Mouse (Mus musculus) adrenal gland, adult (tissue): ENCODE data around the gene A930004D18Rik.

ENCODE experiments used
- DNase-seq, 2 experiments: peaks; one replicate each; pipeline ENCODE4 v3.0.0; 2022 to 2023; ENCODE audit warnings: low spot score in 1 of 2; ENCODE audit not compliant: inconsistent age in 2 of 2

A930004D18Rik gene

GRCm38 (mm10) chr2:18037491-18037890 is at the start of gene A930004D18Rik:
A930004D18Rik (minus strand) TSS chr2:18037737.
- no peak for DNase-seq

GRCm38 (mm10) chr2:18080182-18080860 is 42.8 kb upstream of the A930004D18Rik start:
- peak in 1 of 2 experiments; percentile 57 for DNase-seq

- no peak for DNase-seq
Measured at GRCm38 (mm10) chr2:18071947-18072346, 34.4 kb upstream of the A930004D18Rik start.

GRCm38 (mm10) chr2:18068071-18068796 is 30.7 kb upstream of the A930004D18Rik start:
- peak in 1 of 2 experiments; percentile 24 for DNase-seq

- peak; percentile 30 to 59 for DNase-seq
Measured at GRCm38 (mm10) chr2:18066436-18066835, 28.9 kb upstream of the A930004D18Rik start.

GRCm38 (mm10) chr2:18065708-18066030 is 28.1 kb upstream of the A930004D18Rik start:
- DNase-seq: no peak

GRCm38 (mm10) chr2:18064941-18065707 is 27.6 kb upstream of the A930004D18Rik start:
- DNase-seq: peak; percentile 86 to 94

- peak; percentile 96 to 97 for DNase-seq
Measured at GRCm38 (mm10) chr2:18064356-18064858, 26.9 kb upstream of the A930004D18Rik start.

- DNase-seq: peak in 1 of 2 experiments; percentile 93
Measured at GRCm38 (mm10) chr2:18063763-18064251, 26.3 kb upstream of the A930004D18Rik start.

GRCm38 (mm10) chr2:18060396-18060795 is 22.9 kb upstream of the A930004D18Rik start:
- DNase-seq: no peak

- DNase-seq: no peak
Measured at GRCm38 (mm10) chr2:18059891-18060290, 22.4 kb upstream of the A930004D18Rik start.

GRCm38 (mm10) chr2:18059063-18059462 is 21.5 kb upstream of the A930004D18Rik start:
- DNase-seq: peak in 1 of 2 experiments; percentile 68

GRCm38 (mm10) chr2:18058146-18058708 is 20.7 kb upstream of the A930004D18Rik start:
- DNase-seq: peak in 1 of 2 experiments; percentile 71

GRCm38 (mm10) chr2:18057336-18058145 is 20.0 kb upstream of the A930004D18Rik start:
- peak; percentile 77 to 93 for DNase-seq

GRCm38 (mm10) chr2:18056786-18057255 is 19.3 kb upstream of the A930004D18Rik start:
- DNase-seq: peak; percentile 99

GRCm38 (mm10) chr2:18055929-18056785 is 18.6 kb upstream of the A930004D18Rik start:
- peak; percentile 97 to 99 for DNase-seq

- peak; percentile 31 to 87 for DNase-seq
Measured at GRCm38 (mm10) chr2:18055016-18055928, 17.7 kb upstream of the A930004D18Rik start, which contains the start of gene Mllt10. Mllt10 (plus strand) TSS chr2:18055237.
